Mouse (Mus musculus) B cell, adult 2 months (primary cell): ENCODE results near the gene Pdxk.
"Not testable (repeated sequence)": the region's sequence is repeated elsewhere in the genome, so short reads cannot be mapped to it uniquely, and the experiment has no call there.

Experiments
- DNase-seq, 2 experiments: peaks; one replicate each; pipeline ENCODE4 v3.0.0; 2022

The Pdxk gene

DNA sequence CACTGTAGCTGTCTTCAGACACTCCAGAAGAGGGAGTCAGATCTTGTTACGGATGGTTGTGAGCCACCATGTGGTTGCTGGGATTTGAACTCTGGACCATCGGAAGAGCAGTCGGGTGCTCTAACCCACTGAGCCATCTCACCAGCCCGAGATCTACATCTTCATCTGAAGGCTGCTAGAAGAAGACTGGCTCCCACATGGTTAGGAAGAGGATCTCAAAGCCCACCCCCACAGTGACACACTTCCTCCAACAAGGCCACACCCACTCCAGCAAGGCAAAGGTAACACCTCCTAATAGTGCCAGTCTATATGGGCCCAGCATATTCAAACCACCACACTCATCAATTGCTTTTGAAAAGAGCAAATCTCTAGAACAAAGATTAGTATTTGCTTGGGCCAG lies 49.8 kb downstream of the Pdxk start:
- not testable (repeated sequence) for DNase-seq

- no peak for DNase-seq
These were observed 51.6 kb downstream of the Pdxk start for GRCm38 (mm10) chr10:78413152-78413520.

GRCm38 (mm10) chr10:78412319-78413151 lies 52.2 kb downstream of the Pdxk start, which contains the start of gene Rrp1:
Gene Rrp1, minus strand, starts transcription at chr10:78413043.
- peak; percentile 98 for DNase-seq

DNA sequence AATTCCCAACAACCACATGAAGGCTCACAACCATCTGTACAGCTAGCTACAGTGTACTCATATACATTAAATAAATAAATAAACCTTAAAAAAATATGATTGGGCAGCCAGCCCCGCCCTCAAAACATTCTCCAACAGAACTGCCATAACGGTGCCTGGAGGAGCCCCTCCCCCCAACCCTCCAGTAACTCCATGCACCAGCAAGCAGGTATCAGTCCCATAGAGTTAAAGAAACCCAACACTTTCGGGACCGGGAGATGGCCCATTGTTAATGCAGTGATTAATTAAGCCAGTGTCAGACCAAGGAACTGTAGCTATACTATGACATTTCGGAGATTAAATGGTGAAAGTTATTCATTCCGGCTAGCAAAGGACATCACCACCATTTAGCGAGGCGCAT lies 52.9 kb downstream of the Pdxk start:
- DNase-seq, result no peak

GRCm38 (mm10) chr10:78409035-78409788 lies 55.6 kb downstream of the Pdxk start:
- DNase-seq, result no peak

DNA sequence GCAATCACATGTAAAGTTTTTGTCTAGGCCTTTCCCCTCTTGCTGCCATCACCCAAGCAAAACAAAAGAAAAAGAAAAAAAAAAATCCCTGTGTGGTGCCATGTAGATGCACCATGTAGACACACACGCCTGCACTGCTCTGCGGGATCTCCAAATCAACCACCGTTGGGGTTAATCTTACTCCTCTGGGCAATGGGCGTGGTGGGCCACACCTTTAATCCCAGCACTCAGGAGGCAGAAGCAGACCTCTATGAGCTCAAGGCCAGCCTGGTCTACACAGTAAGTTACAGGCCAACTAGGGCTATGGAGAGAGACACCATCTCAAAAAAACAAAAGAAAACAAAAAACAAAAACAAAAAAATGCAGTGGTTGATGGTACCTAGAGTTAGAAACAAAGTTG lies 57.6 kb downstream of the Pdxk start:
- no peak for DNase-seq

DNA sequence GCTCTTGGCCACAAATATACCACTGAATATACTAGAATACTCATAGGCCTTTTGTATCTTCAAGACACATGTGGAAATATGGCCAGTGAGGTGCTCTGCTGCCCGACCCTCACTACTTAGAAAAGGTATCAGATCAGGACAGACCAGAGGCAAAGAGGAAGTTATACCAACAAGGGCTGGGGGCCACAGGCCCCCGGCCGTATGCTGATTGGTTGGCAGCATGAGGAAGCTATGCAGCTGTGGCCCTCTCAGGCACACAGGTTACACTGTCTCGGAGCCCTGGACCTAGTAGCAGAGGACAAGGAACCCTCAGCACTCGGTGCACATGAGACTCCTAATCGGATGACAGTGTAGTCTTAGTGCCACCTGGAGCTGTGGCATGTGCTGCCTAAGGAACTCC lies 58.6 kb downstream of the Pdxk start:
- DNase-seq, result no peak

- no peak for DNase-seq
These were observed 62.4 kb downstream of the Pdxk start for GRCm38 (mm10) chr10:78402301-78402922.

- no peak for DNase-seq
These were observed 63.6 kb downstream of the Pdxk start for GRCm38 (mm10) chr10:78401127-78401526.

GRCm38 (mm10) chr10:78399090-78399657 lies 65.6 kb downstream of the Pdxk start:
- peak; percentile 61 to 66 for DNase-seq

GRCm38 (mm10) chr10:78396625-78396885 lies 68.2 kb downstream of the Pdxk start:
- no peak for DNase-seq

DNA sequence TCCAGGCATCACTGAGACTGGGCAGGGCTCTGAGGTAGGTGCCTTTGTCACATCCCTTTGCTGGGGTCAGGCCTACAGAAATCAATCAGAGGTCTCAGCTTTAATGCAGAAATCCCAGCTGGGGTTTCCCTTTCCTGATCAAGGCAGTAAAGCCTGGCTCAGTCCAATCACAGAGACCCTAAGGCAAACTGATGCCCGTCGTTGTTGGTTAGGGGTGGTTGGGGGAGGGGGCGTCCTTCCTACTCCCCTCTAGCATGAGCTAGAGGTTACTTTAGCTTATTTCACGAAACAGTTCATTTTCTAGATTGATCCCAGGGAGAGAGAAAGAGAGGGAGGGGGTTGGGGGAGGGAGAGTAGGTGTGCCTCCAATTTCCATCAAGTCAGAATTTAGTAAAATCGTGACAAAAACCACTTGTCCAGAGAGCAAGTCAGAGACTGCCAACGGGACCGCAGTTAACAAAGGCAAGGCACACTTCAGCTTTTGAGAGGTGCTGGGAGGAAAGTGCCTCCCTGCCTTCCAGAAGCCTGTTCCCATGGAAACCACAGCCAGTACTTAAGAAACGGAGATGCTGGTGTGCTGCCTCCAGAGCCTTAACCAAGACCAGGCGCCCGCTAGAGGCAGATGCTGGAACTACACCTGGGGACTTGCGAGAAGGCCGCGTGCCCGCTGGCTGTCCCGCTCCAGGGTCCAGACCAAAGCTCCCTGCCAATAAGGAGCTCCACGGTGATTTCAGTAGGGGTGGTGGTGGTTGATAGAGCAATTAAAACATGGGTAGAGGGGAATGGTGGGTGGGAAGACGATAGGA lies 68.8 kb downstream of the Pdxk start:
- peak; percentile 96 for DNase-seq

DNA sequence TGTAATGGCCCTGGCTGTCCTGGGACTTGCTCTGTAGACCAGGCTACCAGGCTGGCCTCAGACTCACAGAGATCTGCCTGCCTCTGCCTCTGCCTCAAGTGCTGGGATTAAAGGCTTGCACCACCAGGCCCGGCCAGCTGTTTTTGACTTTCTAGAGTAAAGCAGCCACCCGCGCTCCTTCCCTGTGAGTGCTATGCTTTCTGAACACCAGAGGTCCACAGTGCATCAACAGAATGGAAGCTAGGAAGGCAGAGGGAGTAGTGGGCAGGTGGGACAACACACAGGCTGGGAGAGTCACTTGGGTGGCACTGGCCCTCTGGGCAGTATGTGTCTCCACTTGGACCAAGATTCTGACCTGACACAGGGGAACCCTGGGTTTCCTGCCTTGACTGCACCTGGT lies 69.4 kb downstream of the Pdxk start:
- DNase-seq, result no peak

DNA sequence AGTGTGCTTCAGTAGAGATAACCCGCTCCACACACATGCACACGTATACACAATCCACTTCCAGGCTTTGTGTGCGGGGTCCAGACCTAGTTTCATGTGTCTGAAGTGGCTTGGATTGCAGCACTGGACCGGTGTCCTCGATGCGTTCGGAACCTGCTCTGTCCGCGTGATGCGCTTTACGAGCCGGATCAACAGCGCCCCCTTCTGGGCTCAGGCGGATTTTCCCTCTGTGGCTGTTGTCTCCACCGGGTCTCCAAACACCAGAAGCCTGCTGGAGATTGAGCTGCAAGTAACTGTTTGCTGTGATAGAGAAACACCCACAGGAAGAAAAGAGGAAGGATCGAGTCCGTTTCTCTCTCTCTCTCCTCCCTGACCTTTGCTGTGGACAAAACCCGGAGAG lies 72.7 kb downstream of the Pdxk start:
- peak; percentile 88 for DNase-seq

GRCm38 (mm10) chr10:78390982-78391470 lies 73.7 kb downstream of the Pdxk start:
- DNase-seq, result no peak

GRCm38 (mm10) chr10:78388216-78388980 lies 76.4 kb downstream of the Pdxk start:
- no peak for DNase-seq
